Mouse (Mus musculus): Measurements from ENCODE around the gene Lce1i.
"Not testable (repeated sequence)": the region's sequence is repeated elsewhere in the genome, so short reads cannot be mapped to it uniquely, and the experiment has no call there.

Gene Lce1i

GRCm38 (mm10) chr3:92778799-92779198 is at the start of gene Lce1i:
TSS of gene Lce1i (minus strand) at chr3:92778899.
- no peak for DNase-seq (ENCODE audit: low spot score)

DNA sequence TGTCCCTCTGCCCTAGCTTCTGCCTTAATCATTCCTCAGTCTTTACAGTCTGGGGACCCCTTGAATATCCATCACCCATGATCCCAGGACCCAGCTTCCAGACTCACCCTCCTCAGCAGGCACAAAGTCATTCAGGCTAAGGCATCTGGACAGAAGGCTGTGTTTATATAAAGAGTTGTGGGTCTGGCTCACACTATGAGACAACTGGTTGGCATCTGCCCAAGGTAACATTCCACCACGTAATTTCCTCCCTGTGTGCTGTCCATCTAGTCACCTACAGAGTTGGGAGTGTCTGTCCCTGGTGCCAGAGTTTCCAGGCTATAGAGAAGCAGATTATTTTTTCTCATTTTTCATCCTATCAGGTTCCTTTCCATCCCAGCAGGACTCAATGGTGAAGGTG is 48.4 kb upstream of the Lce1i start, which contains the start of gene Kprp:
Gene Kprp (minus strand): TSS at position 140 of the 400 bp plus-strand sequence.
- no peak for DNase-seq (ENCODE audit: low spot score)

DNA sequence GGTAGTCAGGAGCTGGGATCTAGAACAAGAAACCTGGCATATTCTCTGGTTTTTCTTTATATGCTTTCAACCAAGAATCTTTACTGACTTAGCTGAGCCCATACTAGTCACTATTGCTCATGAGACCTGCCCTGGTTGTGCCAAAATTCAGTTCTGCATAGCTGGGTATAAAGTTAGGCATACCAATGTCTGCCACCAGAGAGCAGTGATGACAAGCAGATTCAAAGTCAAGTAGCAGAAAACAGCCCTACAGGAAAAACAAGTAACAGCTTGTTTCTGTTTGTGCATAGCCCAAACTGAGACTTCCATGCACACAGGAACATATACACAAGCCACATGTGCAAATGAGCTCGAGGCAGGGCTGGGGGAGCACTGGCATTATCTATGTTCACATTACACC is 47.1 kb upstream of the Lce1i start:
- no peak for DNase-seq (ENCODE audit: low spot score)

GRCm38 (mm10) chr3:92816036-92816435 is 37.3 kb upstream of the Lce1i start:
- DNase-seq (ENCODE audit: low spot score), result not testable (repeated sequence)

DNA sequence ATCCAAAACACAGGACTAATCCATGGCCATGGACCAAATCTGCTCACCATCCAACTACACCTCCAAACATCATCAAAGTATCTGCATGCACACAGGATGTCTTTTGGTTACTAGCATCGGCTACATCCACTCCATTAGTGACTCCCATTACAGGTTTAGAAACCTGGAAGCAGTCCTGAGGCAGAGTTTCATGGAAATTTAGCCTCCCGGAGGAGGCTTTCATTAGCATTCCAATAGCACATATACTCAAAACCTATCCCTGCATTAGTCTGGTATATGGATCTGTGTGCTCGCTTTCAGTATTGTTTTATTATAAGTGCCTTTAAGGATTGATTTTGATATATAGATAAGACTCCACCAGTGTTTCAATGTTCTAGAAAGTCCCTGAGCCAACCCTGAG is 36.9 kb upstream of the Lce1i start:
- no peak for DNase-seq (ENCODE audit: low spot score)

DNA sequence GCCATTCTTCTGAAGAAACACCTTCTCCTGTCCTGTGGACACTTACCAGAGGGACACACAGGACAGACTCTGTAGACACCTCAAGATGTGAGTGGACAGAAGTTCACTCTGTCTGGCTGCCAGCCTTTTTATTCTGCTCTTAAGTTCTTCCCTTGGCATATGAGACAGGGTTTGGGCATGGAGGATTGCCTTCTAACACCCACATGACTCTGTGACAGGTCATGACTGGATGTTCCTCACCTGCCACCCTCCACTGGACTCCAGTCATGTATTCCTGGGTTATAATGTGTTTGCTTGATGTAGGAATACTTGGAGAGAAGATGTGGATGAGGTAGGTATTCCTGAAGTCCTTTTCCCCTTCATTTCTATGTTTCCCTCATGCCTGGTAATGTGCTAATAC is 29.1 kb upstream of the Lce1i start, which contains the start of gene Lce1k:
Gene Lce1k (minus strand): TSS at position 101 of the 400 bp plus-strand sequence.
- no peak for DNase-seq (ENCODE audit: low spot score)

DNA sequence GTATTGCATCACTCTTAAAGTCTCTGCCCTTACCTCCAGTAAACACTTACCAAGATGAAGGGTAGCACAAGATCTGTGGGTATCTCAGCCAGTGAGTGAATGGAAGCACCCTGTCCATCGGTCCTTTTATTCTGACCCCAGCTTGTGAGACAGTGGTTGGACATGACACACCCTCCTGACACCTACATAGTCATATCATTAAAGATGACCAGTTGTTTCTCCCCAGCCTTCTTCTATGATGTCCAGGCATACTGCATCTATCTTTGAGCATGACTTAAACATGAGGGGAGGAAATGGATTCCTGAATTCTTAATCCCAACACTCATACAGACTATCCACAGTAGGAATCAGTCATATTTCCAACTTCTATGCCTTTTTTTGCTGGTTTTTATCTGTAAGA is 11.7 kb upstream of the Lce1i start, which contains the start of gene Lce1j:
Gene Lce1j (minus strand): TSS at position 101 of the 400 bp plus-strand sequence.
- no peak for DNase-seq (ENCODE audit: low spot score)

DNA sequence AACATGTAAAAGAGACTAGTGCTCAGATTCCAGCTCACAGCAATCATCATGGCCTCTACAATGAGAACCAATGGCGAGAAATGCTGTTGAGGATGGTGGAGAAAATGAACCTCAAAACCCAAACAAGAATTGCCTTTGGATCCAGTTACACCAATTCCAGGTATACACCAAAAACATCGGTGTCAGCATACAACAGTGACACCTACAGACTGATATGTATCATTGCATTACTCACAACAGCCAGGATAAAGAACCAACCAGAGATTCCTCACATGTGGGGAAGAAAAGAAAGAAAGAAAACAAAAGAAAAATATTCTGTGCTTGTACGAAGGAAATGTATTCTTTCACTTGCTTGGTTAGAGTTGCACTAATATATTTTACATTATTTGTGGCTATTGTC is 7.1 kb downstream of the Lce1i start:
- no peak for DNase-seq (ENCODE audit: low spot score)

GRCm38 (mm10) chr3:92764965-92765364 is 13.7 kb downstream of the Lce1i start, which contains the start of gene Lce1h:
TSS of gene Lce1h (minus strand) at chr3:92765065.
- no peak for DNase-seq (ENCODE audit: low spot score)

- no peak for DNase-seq (ENCODE audit: low spot score)
These were observed 25.5 kb downstream of the Lce1i start for GRCm38 (mm10) chr3:92753197-92753596.

GRCm38 (mm10) chr3:92752238-92752637 is 26.5 kb downstream of the Lce1i start, which contains the start of gene Lce1g:
TSS of gene Lce1g (minus strand) at chr3:92752338.
- no peak for DNase-seq (ENCODE audit: low spot score)

GRCm38 (mm10) chr3:92738996-92739395 is 39.7 kb downstream of the Lce1i start, which contains the start of gene Gm38119:
TSS of gene Gm38119 (minus strand) at chr3:92739096.
- no peak for DNase-seq (ENCODE audit: low spot score)
